Mouse (Mus musculus) ES-E14 (cell line): ENCODE measurements at regions not wholly inside any gene's neighbourhood (a gene's known extent, or its start where the extent isn't known, plus 50 kb on each side); places are given as distances from the start of the nearest gene placed in this dataset.

Source experiments
- DNase-seq: peaks from one replicate; pipeline ENCODE4 v3.0.0-alpha.2; 2013; ENCODE audit warnings: low read depth, low spot score
- H3K27ac ChIP-seq: 2 replicates; pipeline ENCODE4 v1.5.1; 2012; ENCODE audit warnings: low read depth, mild to moderate bottlenecking, low read length, moderate library complexity, mixed read lengths; ENCODE audit not compliant: poor library complexity, insufficient read depth, severe bottlenecking
- H3K36me3 ChIP-seq: 2 replicates; pipeline ENCODE4 v1.6.1; 2012; ENCODE audit warnings: mild to moderate bottlenecking, low read length, moderate library complexity, mixed read lengths; ENCODE audit not compliant: control insufficient read depth, poor library complexity, insufficient read depth, severe bottlenecking
- H3K4me1 ChIP-seq, 2 experiments: fragments of 150-350 bp in 1 of 2; sonication (generic) in 1 of 2; 2 replicates each; pipeline ENCODE4 v1.6.1; 2012; ENCODE audit warnings: low read length in 2 of 2, mild to moderate bottlenecking in 1 of 2, mixed read lengths in 1 of 2; ENCODE audit not compliant: control insufficient read depth in 2 of 2, insufficient read depth in 2 of 2, poor library complexity in 1 of 2
- H3K4me3 ChIP-seq, 2 experiments: fragments of 150-350 bp in 1 of 2; sonication (generic) in 1 of 2; 2 replicates each; pipeline ENCODE4 v1.5.1; 2012; ENCODE audit warnings: low read length in 2 of 2, low read depth in 1 of 2, mild to moderate bottlenecking in 1 of 2, mixed read lengths in 1 of 2; ENCODE audit not compliant: insufficient read depth in 1 of 2, poor library complexity in 1 of 2, severe bottlenecking in 1 of 2
- H3K9ac ChIP-seq: 2 replicates; pipeline ENCODE4 v1.6.1; 2012; ENCODE audit warnings: low read depth, mild to moderate bottlenecking, low read length, mixed read lengths; ENCODE audit not compliant: poor library complexity, insufficient read depth, severe bottlenecking
- H3K9me3 ChIP-seq: fragments of 150-350 bp; sonication (generic); 2 replicates; pipeline ENCODE4 v1.6.1; 2012; ENCODE audit warnings: low read depth, mild to moderate bottlenecking, low read length; ENCODE audit not compliant: control insufficient read depth, insufficient read depth
- CHD2 ChIP-seq: IDR thresholded peaks from 2 replicates; pipeline ENCODE4 v1.6.1; 2014; ENCODE audit warnings: mild to moderate bottlenecking, low read depth, low read length, inconsistent platforms
- HCFC1 ChIP-seq: IDR thresholded peaks from 2 replicates; pipeline ENCODE4 v1.6.1; 2012; ENCODE audit warnings: low read length, inconsistent platforms, borderline replicate concordance; ENCODE audit not compliant: insufficient read depth
- MAFK ChIP-seq: IDR thresholded peaks from 2 replicates; pipeline ENCODE4 v1.6.1; 2014; ENCODE audit warnings: mild to moderate bottlenecking, low read depth, low read length, inconsistent platforms; ENCODE audit not compliant: insufficient read depth
- ZC3H11A ChIP-seq: IDR thresholded peaks from 2 replicates; pipeline ENCODE4 v1.6.1; 2012; ENCODE audit warnings: low read depth, mild to moderate bottlenecking, inconsistent platforms, low read length, borderline replicate concordance
- ZNF384 ChIP-seq: IDR thresholded peaks from 2 replicates; pipeline ENCODE4 v1.6.1; 2012; ENCODE audit warnings: low read depth, low read length, inconsistent platforms
- in situ Hi-C, 2 experiments: fragments of 600-800 bp; cut with MboI; formaldehyde crosslinking; loops; one replicate each; pipeline ENCODE4 v1.15.1; 2025; ENCODE audit warnings: low sequenced_read_pairs in 2 of 2, inconsistent platforms in 1 of 2; ENCODE audit not compliant: unreplicated experiment in 2 of 2

- TF ChIP-seq ZC3H11A (no peak), ZNF384 (no peak), CHD2 (no peak), MAFK (no peak), HCFC1 (no peak)
- Histone ChIP-seq H3K9me3 (0 out of 2 replicates have a peak, but pooled peaks cover 5% of the 10 kb centered on the region), H3K4me3 (no peak overlapping the region), H3K36me3 (no peaks in the 10 kb centered on the region), H3K9ac (no peak overlapping the region), H3K4me1 (no peaks in the 10 kb centered on the region), H3K27ac (no peak overlapping the region)
- in situ Hi-C loops, result no loop called here
- no peak for DNase-seq
These were observed 491.3 kb downstream of the D3Ertd751e start for GRCm38 (mm10) chr3:42233756-42234155.

- H3K27ac ChIP-seq, result no peak overlapping the region
- 0 out of 2 replicates have a peak, but pooled peaks cover 5% of the 10 kb centered on the region for H3K9me3 ChIP-seq
- no peak overlapping the region for H3K9ac ChIP-seq
- no peaks in the 10 kb centered on the region for H3K4me1 ChIP-seq
- TF ChIP-seq CHD2 (no peak), HCFC1 (no peak), MAFK (no peak), ZC3H11A (no peak), ZNF384 (no peak)
- DNase-seq, result no peak
- in situ Hi-C loops, result no loop called here
- no peaks in the 10 kb centered on the region for H3K36me3 ChIP-seq
- no peak overlapping the region for H3K4me3 ChIP-seq
These were observed 493.1 kb downstream of the D3Ertd751e start for GRCm38 (mm10) chr3:42235515-42235914.
